Mouse (Mus musculus) CH12.LX (cell line): ENCODE measurements around the gene Bmi1. TPM values are rescaled to one million over a fixed set of nuclear protein-coding genes. Genes with fewer than 3 reads are reported as not detected.

Experiments
- DNase-seq: peaks from one replicate; pipeline ENCODE4 v3.0.0-alpha.2; 2013; ENCODE audit errors: extremely low read depth
- H3K27ac ChIP-seq: 2 replicates; pipeline ENCODE4 v1.5.1; 2012; ENCODE audit warnings: low read depth, mild to moderate bottlenecking, control low read depth, moderate library complexity; ENCODE audit not compliant: insufficient read depth
- H3K27me3 ChIP-seq: replicated peaks from 2 replicates; pipeline ENCODE3; 2012; ENCODE audit warnings: inconsistent platforms
- H3K36me3 ChIP-seq, 2 experiments: replicated peaks in 1 of 2; 2 replicates each; pipeline versions ENCODE3 to v1.6.1; 2012; ENCODE audit warnings: inconsistent platforms in 1 of 2, low read length in 1 of 2, mild to moderate bottlenecking in 1 of 2, mixed read lengths in 1 of 2, moderate library complexity in 1 of 2; ENCODE audit not compliant: control insufficient read depth in 1 of 2, insufficient read depth in 1 of 2
- H3K4me1 ChIP-seq, 2 experiments: 2 replicates each; pipeline ENCODE4 v1.6.1; 2012; ENCODE audit warnings: inconsistent platforms in 1 of 2, moderate library complexity in 1 of 2; ENCODE audit not compliant: insufficient read depth in 2 of 2, control insufficient read depth in 1 of 2
- H3K4me2 ChIP-seq: 2 replicates; pipeline ENCODE4 v1.6.1; 2012; ENCODE audit warnings: low read depth, mild to moderate bottlenecking, control low read depth; ENCODE audit not compliant: poor library complexity, insufficient read depth, severe bottlenecking
- H3K4me3 ChIP-seq, 3 experiments: fragments of 150-350 bp in 1 of 3; sonication (generic) in 1 of 3; replicated peaks in 1 of 3; 2 replicates each; pipeline versions ENCODE3 to v1.5.1; 2011 to 2012; ENCODE audit warnings: low read depth in 2 of 3, low read length in 2 of 3, mild to moderate bottlenecking in 2 of 3, moderate library complexity in 2 of 3, control low read depth in 1 of 3, improper control_type of control experiment in 1 of 3, inconsistent platforms in 1 of 3, mixed read lengths in 1 of 3; ENCODE audit not compliant: poor library complexity in 1 of 3
- H3K79me2 ChIP-seq: replicated peaks from 2 replicates; pipeline ENCODE4 v1.6.1; 2012; ENCODE audit warnings: mild to moderate bottlenecking, moderate library complexity; ENCODE audit not compliant: control insufficient read depth, poor library complexity, insufficient read depth, severe bottlenecking; ENCODE audit errors: extremely low read depth
- H3K9ac ChIP-seq: 2 replicates; pipeline ENCODE4 v1.6.1; 2012; ENCODE audit warnings: low read depth, mild to moderate bottlenecking, control low read depth, moderate library complexity; ENCODE audit not compliant: insufficient read depth
- H3K9me3 ChIP-seq: replicated peaks from 2 replicates; pipeline ENCODE3; 2012; ENCODE audit warnings: low read length, inconsistent platforms, mixed read lengths
- CHD1 ChIP-seq: IDR thresholded peaks from 2 replicates; pipeline ENCODE4 v1.6.1; 2012; ENCODE audit warnings: low read depth, low read length, improper control_type of control experiment, inconsistent platforms
- CHD2 ChIP-seq: IDR thresholded peaks from 2 replicates; pipeline ENCODE4 v1.6.1; 2011; ENCODE audit warnings: low read length, improper control_type of control experiment
- ELF1 ChIP-seq: IDR thresholded peaks from 2 replicates; pipeline ENCODE4 v1.6.1; 2014; ENCODE audit warnings: low read depth, mild to moderate bottlenecking, inconsistent platforms, low read length, improper control_type of control experiment
- ETS1 ChIP-seq: conservative IDR thresholded peaks from 2 replicates; pipeline ENCODE4 v1.6.1; 2012; ENCODE audit warnings: low read depth, mild to moderate bottlenecking, inconsistent platforms, low read length, improper control_type of control experiment, moderate library complexity
- GABPA ChIP-seq: IDR thresholded peaks from 2 replicates; pipeline ENCODE4 v1.6.1; 2012; ENCODE audit warnings: low read depth, low read length, improper control_type of control experiment, inconsistent platforms; ENCODE audit not compliant: insufficient replicate concordance
- KAT2A ChIP-seq: IDR thresholded peaks from 2 replicates; pipeline ENCODE4 v1.6.1; 2012; ENCODE audit warnings: low read length, improper control_type of control experiment, inconsistent platforms; ENCODE audit not compliant: insufficient replicate concordance
- MAZ ChIP-seq: IDR thresholded peaks from 2 replicates; pipeline ENCODE4 v1.6.1; 2012; ENCODE audit warnings: low read depth, mild to moderate bottlenecking, inconsistent platforms, low read length, improper control_type of control experiment, moderate library complexity
- NELFE ChIP-seq: IDR thresholded peaks from 2 replicates; pipeline ENCODE4 v1.6.1; 2011; ENCODE audit warnings: low read depth, low read length, improper control_type of control experiment
- NRF1 ChIP-seq: IDR thresholded peaks from 2 replicates; pipeline ENCODE4 v1.6.1; 2014; ENCODE audit warnings: low read depth, mild to moderate bottlenecking, inconsistent platforms, low read length, improper control_type of control experiment, moderate library complexity
- POLR2A ChIP-seq: IDR thresholded peaks from 2 replicates; pipeline ENCODE4 v1.6.1; 2011; ENCODE audit warnings: low read depth, mild to moderate bottlenecking, improper control_type of control experiment, low read length
- RCOR1 ChIP-seq: conservative IDR thresholded peaks from 2 replicates; pipeline ENCODE4 v1.6.1; 2012; ENCODE audit warnings: low read depth, mild to moderate bottlenecking, inconsistent platforms, low read length, improper control_type of control experiment
- SIN3A ChIP-seq: IDR thresholded peaks from 2 replicates; pipeline ENCODE4 v1.6.1; 2012; ENCODE audit warnings: low read length, improper control_type of control experiment, inconsistent platforms
- TBP ChIP-seq: conservative IDR thresholded peaks from 2 replicates; pipeline ENCODE4 v1.6.1; 2011; ENCODE audit warnings: low read depth, low read length, improper control_type of control experiment
- UBTF ChIP-seq: IDR thresholded peaks from 2 replicates; pipeline ENCODE4 v1.6.1; 2012; ENCODE audit warnings: low read depth, mild to moderate bottlenecking, inconsistent platforms, low read length, improper control_type of control experiment, moderate library complexity
- ZNF384 ChIP-seq: IDR thresholded peaks from 2 replicates; pipeline ENCODE4 v1.6.1; 2012; ENCODE audit warnings: low read depth, low read length, improper control_type of control experiment, inconsistent platforms
- dilution Hi-C: fragments of 300-500 bp; cut with MboI; formaldehyde crosslinking; loops from 2 replicates; pipeline ENCODE4 v1.14.3; 2020; ENCODE audit warnings: low sequenced_read_pairs; ENCODE audit not compliant: extremely low pct_unique_long_range_greater_than_20kb, extremely low pct_ligation_motif_present
- in situ Hi-C: fragments of 300-500 bp; cut with MboI; formaldehyde crosslinking; loops from 3 replicates; pipeline ENCODE4 v1.14.3; 2019; ENCODE audit warnings: low sequenced_read_pairs, low pct_ligation_motif_present, low pct_unique_long_range_greater_than_20kb, mixed read lengths
- polyA plus RNA-seq: library from polyadenylated mRNA; unstranded; fragments of >175 nt; gene quantifications from 2 replicates; pipeline ENCODE4 v1.2.1, GENCODE M21; 2012; ENCODE audit warnings: low read depth; ENCODE audit not compliant: insufficient read length
- total RNA-seq, 2 experiments: library from RNA; depleted of rRNA; stranded (reverse); fragments of 300-350 nt in 1 of 2; fragments of >200 nt in 1 of 2; gene quantifications; 2 replicates each; pipeline ENCODE4 v1.2.3; 2012 to 2014

Bmi1 gene
- total and polyA plus RNA-seq, 3 experiments = 38.6 to 87.0 (median 51.0) TPM

DNA sequence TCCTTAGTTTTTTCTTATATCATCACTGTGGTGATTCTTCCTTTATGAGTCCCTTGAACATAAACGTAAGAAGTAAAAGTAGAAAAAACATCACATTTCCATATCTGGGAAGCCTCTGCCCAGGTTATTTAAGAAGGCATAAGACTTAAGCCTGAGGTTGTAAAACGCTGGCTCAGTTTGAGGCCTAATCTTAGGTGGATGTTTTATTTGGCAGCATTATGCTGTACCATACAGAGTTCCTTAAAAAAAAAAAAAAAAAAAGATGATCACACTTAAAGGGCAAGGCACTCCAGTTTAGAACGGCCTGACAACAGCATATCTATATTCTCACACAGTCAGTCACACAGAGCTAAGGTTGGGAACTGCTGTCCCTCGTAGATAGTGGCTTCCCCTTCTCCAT is 49.1 kb downstream of the Bmi1 start:
- Histone ChIP-seq H3K4me1 (no peaks in the 10 kb centered on the region), H3K9me3 (no peaks in the 10 kb centered on the region), H3K4me2 (peak overlapping the region; percentile 21; the same call in 1 of the 2 replicates), H3K9ac (no peak overlapping the region), H3K27me3 (no peaks in the 10 kb centered on the region), H3K27ac (no peak overlapping the region), H3K4me3 (no peak overlapping the region), H3K79me2 (no peaks in the 10 kb centered on the region), H3K36me3 (no peaks in the 10 kb centered on the region)
- in situ Hi-C loops (no loop called here), dilution Hi-C loops (no loop called here)
- TF ChIP-seq RCOR1 (no peak), ZNF384 (peak; percentile 60), TBP (no peak)
- no peak for DNase-seq

DNA sequence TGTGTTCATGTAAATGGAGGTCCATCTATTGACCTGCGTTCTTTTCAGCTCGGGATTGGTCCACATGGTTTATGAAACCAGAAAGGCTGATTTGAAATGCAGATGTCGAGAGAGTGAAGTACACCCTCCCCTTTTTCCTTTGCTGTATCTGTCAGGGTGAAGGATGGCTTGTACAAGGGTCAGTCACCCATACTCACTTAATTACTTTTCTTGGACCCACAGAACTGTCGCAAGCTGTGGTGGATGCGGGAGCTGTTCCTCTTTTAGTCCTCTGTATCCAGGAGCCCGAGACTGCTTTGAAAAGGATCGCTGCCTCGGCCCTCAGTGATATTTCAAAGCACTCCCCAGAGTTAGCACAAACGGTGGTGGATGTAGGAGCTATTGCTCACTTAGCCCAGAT is 54.9 kb downstream of the Bmi1 start:
- dilution Hi-C loops = no loop called here
- in situ Hi-C loops = no loop called here
- H3K9ac ChIP-seq = no peak overlapping the region; the same call in 1 of the 2 replicates
- no peaks in the 10 kb centered on the region for H3K27me3 ChIP-seq
- H3K4me2 ChIP-seq = no peak overlapping the region
- TF ChIP-seq CHD2 (no peak), NRF1 (no peak), CHD1 (no peak), UBTF (no peak), RCOR1 (no peak), GABPA (no peak), SIN3A (no peak), ZNF384 (no peak), MAZ (no peak), ETS1 (no peak), POLR2A (no peak), KAT2A (no peak), ELF1 (no peak), NELFE (no peak)
- no peak overlapping the region for H3K4me3 ChIP-seq
- no peak for DNase-seq
- H3K9me3 ChIP-seq = no peaks in the 10 kb centered on the region
- H3K79me2 ChIP-seq = no peaks in the 10 kb centered on the region
- H3K4me1 ChIP-seq = no peaks in the 10 kb centered on the region
- no peaks in the 10 kb centered on the region for H3K36me3 ChIP-seq
- no peak overlapping the region for H3K27ac ChIP-seq
